Comparison of ENCODE assay signal across 8 mouse cellular contexts in the genomic region with DNA sequence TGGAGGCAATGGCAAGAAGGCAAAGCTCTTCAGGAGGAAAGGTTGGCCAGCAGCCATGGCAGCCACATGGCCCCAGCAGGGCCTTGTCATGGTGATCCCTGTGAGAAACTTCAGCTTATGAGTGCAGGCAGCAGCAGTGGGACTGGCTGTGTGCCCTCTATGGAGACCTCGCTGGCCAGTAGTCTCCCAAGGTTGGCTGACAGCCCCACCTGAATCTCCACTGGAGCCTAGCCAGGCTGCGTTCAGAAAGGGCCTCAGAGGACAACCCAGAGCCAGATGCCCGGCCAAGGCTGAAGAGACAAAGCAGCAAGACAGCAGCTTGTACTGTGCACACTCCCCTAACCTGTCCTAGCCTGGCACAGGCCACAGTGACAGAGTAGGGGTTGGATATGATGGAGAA. TPM values are rescaled to one million over a fixed set of nuclear protein-coding genes. Genes with fewer than 3 reads are reported as not detected.
DNase-seq lines count a peak whose midpoint lies in the region; ATAC-seq lines count a peak whose summit lies in the region.
"Had no signal": no experiment of that assay in that cellular context is flagged by ENCODE, and none has a peak within 500 bp of the region (broad histone marks: within the 10 kb centered on the region; RNA-seq: fewer than 3 reads in every experiment).

No protein-coding gene starts in this region.

- peak; percentile 47 for DNase-seq in 3T3-L1 (ENCODE audit: low read depth, low spot score)
- DNase-seq in adrenal gland, postnatal 36 days = peak; percentile 45 to 76
- peak; percentile 73 to 74 for DNase-seq in gastrocnemius, postnatal 36 days
- DNase-seq in left cerebral cortex, postnatal 25 days (ENCODE audit: low spot score in 2 of 2) = no peak

- no peaks in the 10 kb centered on the region for H3K9me3 ChIP-seq in intestine, embryonic 16.5 days (ENCODE audit: control insufficient read depth, low read length)
- no peaks in the 10 kb centered on the region for H3K9me3 ChIP-seq in lung, embryonic 16.5 days (ENCODE audit: control insufficient read depth, low read length)

- intact Hi-C loops in gastrocnemius, postnatal 36 days (cut with DNase I) = no loop called here
- intact Hi-C loops in left cerebral cortex, postnatal 25 days (cut with DNase I) = no loop called here

- peak overlapping the region; percentile 49; the same call in 1 of the 2 replicates for H3K27ac ChIP-seq in intestine, embryonic 16.5 days (ENCODE audit: low read length)
- H3K27ac ChIP-seq in lung, embryonic 16.5 days (ENCODE audit: low read length) = peak overlapping the region; percentile 76

- H3K4me2 ChIP-seq in intestine, embryonic 16.5 days (ENCODE audit: low read depth, low read length) = no peak overlapping the region
- H3K4me2 ChIP-seq in lung, embryonic 16.5 days (ENCODE audit: low read depth, low read length) = no peak overlapping the region

- H3K36me3 ChIP-seq in intestine, embryonic 16.5 days (ENCODE audit: control insufficient read depth, insufficient read depth, low read length) = peaks cover 8% of the 10 kb centered on the region
- H3K36me3 ChIP-seq in lung, embryonic 16.5 days (ENCODE audit: control insufficient read depth, insufficient read depth, low read length) = peaks cover 12% of the 10 kb centered on the region

- WGBS in intestine, embryonic 16.5 days = 71% methylated on average over 3 of the region's 3 CpGs
- WGBS in lung, embryonic 16.5 days = 56% methylated on average over 3 of the region's 3 CpGs

- H3K4me1 ChIP-seq in intestine, embryonic 16.5 days (ENCODE audit: control insufficient read depth, insufficient read depth, low read length) = peaks cover 24% of the 10 kb centered on the region
- H3K4me1 ChIP-seq in lung, embryonic 16.5 days (replicated peaks; ENCODE audit: control insufficient read depth, insufficient read depth, low read length) = peaks cover 25% of the 10 kb centered on the region

- H3K4me3 ChIP-seq in intestine, embryonic 16.5 days (ENCODE audit: low read length) = no peak overlapping the region
- no peak overlapping the region for H3K4me3 ChIP-seq in lung, embryonic 16.5 days (ENCODE audit: low read length)

- no peak for ATAC-seq in intestine, embryonic 16.5 days
- no peak for ATAC-seq in lung, embryonic 16.5 days (ENCODE audit: low read depth)
- no peak for ATAC-seq in erythroblast, adult 5-6 weeks (replicated peaks; ENCODE audit: low FRiP score, poor library complexity, severe bottlenecking)

- H3K27me3 ChIP-seq in intestine, embryonic 16.5 days (replicated peaks; ENCODE audit: control insufficient read depth, insufficient read depth, low read length) = no peaks in the 10 kb centered on the region; the same call in 1 of the 2 replicates
- H3K27me3 ChIP-seq in lung, embryonic 16.5 days (ENCODE audit: control insufficient read depth, insufficient read depth, low read depth, low read length) = 0 out of 2 replicates have a peak, but pooled peaks cover 2% of the 10 kb centered on the region

- peak overlapping the region; percentile 44; the same call in 1 of the 2 replicates for H3K9ac ChIP-seq in intestine, embryonic 16.5 days (ENCODE audit: low read depth, low read length)
- H3K9ac ChIP-seq in lung, embryonic 16.5 days (ENCODE audit: low read length) = peak overlapping the region; percentile 32

RNA-seq across cellular contexts. Expression of gene Gcgr, which starts 8.0 kb away (rescaled TPM):
- total RNA-seq in adrenal gland, postnatal 36 days (2021) = 1 to 10 TPM in 1 of 2 experiments, under 1 TPM in 1; 0.86 to 1.9 TPM
- total RNA-seq in gastrocnemius, postnatal 36 days (2021) = under 1 TPM; 0.18 to 0.25 TPM
- polyA plus RNA-seq in intestine, embryonic 16.5 days (2015; fragmentation: Nextera tagmentation; extraction: Ambion mirVana) = 0.76 TPM in 2 replicates
- 1.4 and 1.7 TPM in 2 replicates for polyA plus RNA-seq in lung, embryonic 16.5 days (2015; fragmentation: Nextera tagmentation; extraction: Ambion mirVana)
- total RNA-seq in left cerebral cortex, postnatal 25 days (2021) = not detected
- not detected in 2 replicates for total RNA-seq in erythroblast, adult 5-6 weeks (2015; ENCODE audit: low replicate concordance)
- total RNA-seq in erythroblast, adult 5-6 weeks (2017; ENCODE audit: low replicate concordance) = not detected in 2 replicates
- total RNA-seq: left cerebral cortex, postnatal 36 days had no signal

RNA-seq across cellular contexts. Expression of gene Mcrip1, which starts 11.0 kb away (rescaled TPM):
- total RNA-seq in adrenal gland, postnatal 36 days (2021) = 10 to 100 TPM; 58.0 to 73.4 TPM
- 10 to 100 TPM; 19.9 to 23.8 TPM for total RNA-seq in gastrocnemius, postnatal 36 days (2021)
- 119 and 129 TPM in 2 replicates for polyA plus RNA-seq in intestine, embryonic 16.5 days (2015; fragmentation: Nextera tagmentation; extraction: Ambion mirVana)
- polyA plus RNA-seq in lung, embryonic 16.5 days (2015; fragmentation: Nextera tagmentation; extraction: Ambion mirVana) = 184 and 200 TPM in 2 replicates
- total RNA-seq in left cerebral cortex, postnatal 25 days (2021) = 10 to 100 TPM; 88.2 to 93.6 TPM
- 8.1 and 17.6 TPM in 2 replicates for total RNA-seq in erythroblast, adult 5-6 weeks (2015; ENCODE audit: low replicate concordance)
- total RNA-seq in erythroblast, adult 5-6 weeks (2017; ENCODE audit: low replicate concordance) = 3.2 and 9.6 TPM in 2 replicates

RNA-seq across cellular contexts. Expression of gene Ppp1r27, which starts 12.4 kb away (rescaled TPM):
- total RNA-seq in adrenal gland, postnatal 36 days (2021) = 1 to 10 TPM in 1 of 2 experiments, under 1 TPM in 1; 0.56 to 1.3 TPM
- total RNA-seq in gastrocnemius, postnatal 36 days (2021) = 100 to 1,000 TPM; 153 to 173 TPM
- polyA plus RNA-seq in intestine, embryonic 16.5 days (2015; fragmentation: Nextera tagmentation; extraction: Ambion mirVana) = 0.37 TPM in 1 of 2 replicates, not detected in the other
- polyA plus RNA-seq in lung, embryonic 16.5 days (2015; fragmentation: Nextera tagmentation; extraction: Ambion mirVana) = 0.95 and 2.6 TPM in 2 replicates
- not detected for total RNA-seq in left cerebral cortex, postnatal 25 days (2021)
- not detected in 2 replicates for total RNA-seq in erythroblast, adult 5-6 weeks (2015; ENCODE audit: low replicate concordance)
- total RNA-seq in erythroblast, adult 5-6 weeks (2017; ENCODE audit: low replicate concordance) = not detected in 2 replicates
- total RNA-seq: left cerebral cortex, postnatal 36 days had no signal

RNA-seq across cellular contexts. Expression of gene P4hb, which starts 34.6 kb away (rescaled TPM):
- 100 to 1,000 TPM; 490 to 574 TPM for total RNA-seq in adrenal gland, postnatal 36 days (2021)
- total RNA-seq in gastrocnemius, postnatal 36 days (2021) = 100 to 1,000 TPM; 174 to 203 TPM
- 1,365 and 1,538 TPM in 2 replicates for polyA plus RNA-seq in intestine, embryonic 16.5 days (2015; fragmentation: Nextera tagmentation; extraction: Ambion mirVana)
- 829 and 841 TPM in 2 replicates for polyA plus RNA-seq in lung, embryonic 16.5 days (2015; fragmentation: Nextera tagmentation; extraction: Ambion mirVana)
- total RNA-seq in left cerebral cortex, postnatal 25 days (2021) = 100 to 1,000 TPM; 125 to 127 TPM
- 108 and 148 TPM in 2 replicates for total RNA-seq in erythroblast, adult 5-6 weeks (2015; ENCODE audit: low replicate concordance)
- 136 and 145 TPM in 2 replicates for total RNA-seq in erythroblast, adult 5-6 weeks (2017; ENCODE audit: low replicate concordance)

RNA-seq across cellular contexts. Expression of gene Arhgdia, which starts 42.9 kb away (rescaled TPM):
- 100 to 1,000 TPM; 348 to 361 TPM for total RNA-seq in adrenal gland, postnatal 36 days (2021)
- 10 to 100 TPM; 73.1 to 77.1 TPM for total RNA-seq in gastrocnemius, postnatal 36 days (2021)
- 626 and 641 TPM in 2 replicates for polyA plus RNA-seq in intestine, embryonic 16.5 days (2015; fragmentation: Nextera tagmentation; extraction: Ambion mirVana)
- polyA plus RNA-seq in lung, embryonic 16.5 days (2015; fragmentation: Nextera tagmentation; extraction: Ambion mirVana) = 654 and 680 TPM in 2 replicates
- total RNA-seq in left cerebral cortex, postnatal 25 days (2021) = 100 to 1,000 TPM; 340 to 344 TPM
- total RNA-seq in erythroblast, adult 5-6 weeks (2015; ENCODE audit: low replicate concordance) = 101 and 127 TPM in 2 replicates
- 35.7 and 38.1 TPM in 2 replicates for total RNA-seq in erythroblast, adult 5-6 weeks (2017; ENCODE audit: low replicate concordance)

Comparison
In these comparisons a context has a peak if more than half of its experiments do, and no peak if none do; other contexts are left out.
1. DNase-seq: peak in 3T3-L1 (single experiment), adrenal gland, postnatal 36 days (2 of 2) and gastrocnemius, postnatal 36 days (2 of 2); none in left cerebral cortex, postnatal 25 days (0 of 2).
2. RNA of gene Ppp1r27, which starts 12.4 kb away (total RNA-seq): 153 to 173 TPM in gastrocnemius, postnatal 36 days; 0.56 to 1.3 TPM in adrenal gland, postnatal 36 days, not detected in left cerebral cortex, postnatal 25 days and not detected in erythroblast, adult 5-6 weeks; every median in the first group is over 10 times any median in the second.